Mouse (Mus musculus): ENCODE measurements around the gene Foxm1. TPM values are rescaled to one million over a fixed set of nuclear protein-coding genes. Genes with fewer than 3 reads are reported as not detected.

Foxm1 gene
- polyA plus RNA-seq, 1 experiment from 2014 or later, result 25.7 TPM

- peak overlapping the region; percentile 88 for H3K4me3 ChIP-seq (replicated peaks)
- H3K4me1 ChIP-seq (replicated peaks), result 0 out of 2 replicates have a peak, but pooled peaks cover 5% of the 10 kb centered on the region
- H3K9ac ChIP-seq, result peak overlapping the region; percentile 69
- H3K9me3 ChIP-seq, result no peaks in the 10 kb centered on the region
- no peaks in the 10 kb centered on the region for H3K27me3 ChIP-seq (replicated peaks)
- peaks cover 18% of the 10 kb centered on the region for H3K36me3 ChIP-seq
- H3K27ac ChIP-seq, result peak overlapping the region; percentile 46
- ATAC-seq, result peak; percentile 83
- WGBS, result under 1% methylated on average over 28 of the region's 28 CpGs
- peak overlapping the region; percentile 88 for H3K4me2 ChIP-seq (replicated peaks)
Observed at GRCm38 (mm10) chr6:128355201-128355681, 7.5 kb upstream of the Foxm1 start.

DNA sequence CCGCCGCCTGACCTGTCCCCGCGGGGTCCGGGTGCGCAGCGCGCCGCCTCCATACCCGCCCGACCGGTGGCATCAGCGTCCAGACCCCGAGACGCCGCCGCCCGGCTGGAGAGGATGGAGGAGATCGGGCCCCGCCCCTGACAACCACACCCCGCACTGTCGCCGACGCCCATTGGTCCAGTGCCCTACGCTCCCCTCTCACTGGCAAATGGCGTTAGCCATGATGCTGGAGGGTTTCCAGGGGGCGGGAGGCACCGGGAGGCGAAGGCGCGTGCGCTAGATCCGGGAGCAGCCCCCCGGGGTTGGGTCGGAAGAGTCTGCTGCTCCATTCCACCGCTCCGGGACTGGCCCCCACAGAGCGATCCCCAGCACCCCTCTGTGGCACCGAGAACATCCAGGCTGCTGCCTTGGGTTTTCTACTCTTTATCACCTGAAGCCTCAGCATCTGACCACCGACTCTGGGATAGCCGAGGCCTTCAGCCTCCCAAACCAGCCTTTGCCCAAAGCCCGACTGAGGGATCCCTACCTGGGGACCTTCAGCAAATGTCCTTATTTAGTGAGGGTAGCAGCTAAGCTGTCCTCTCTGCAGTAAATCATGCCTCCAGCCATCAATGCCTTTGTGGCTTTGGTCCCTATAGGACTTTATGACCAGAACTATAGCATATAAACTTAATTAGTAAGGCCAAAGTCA, 6.9 kb upstream of the Foxm1 start, which contains the start of gene Tulp3:
Gene Tulp3 (minus strand): TSS at position 126 of the 691 bp plus-strand sequence.
- Histone ChIP-seq H3K9ac (peak within 1 kb of the TSS; percentile 69), H3K4me3 (replicated peaks) (peak within 1 kb of the TSS; percentile 88), H3K4me1 (replicated peaks) (0 out of 2 replicates have a peak, but pooled peaks cover 5% of the 10 kb centered on the region), H3K27ac (peak within 1 kb of the TSS; percentile 46), H3K36me3 (peaks cover 17% of the 10 kb centered on the region), H3K9me3 (no peaks in the 10 kb centered on the region), H3K27me3 (replicated peaks) (no peaks in the 10 kb centered on the region), H3K4me2 (replicated peaks) (peak within 1 kb of the TSS; percentile 88)
- 1% methylated on average over 42 of the region's 42 CpGs for WGBS
- peak; percentile 99 for ATAC-seq

DNA sequence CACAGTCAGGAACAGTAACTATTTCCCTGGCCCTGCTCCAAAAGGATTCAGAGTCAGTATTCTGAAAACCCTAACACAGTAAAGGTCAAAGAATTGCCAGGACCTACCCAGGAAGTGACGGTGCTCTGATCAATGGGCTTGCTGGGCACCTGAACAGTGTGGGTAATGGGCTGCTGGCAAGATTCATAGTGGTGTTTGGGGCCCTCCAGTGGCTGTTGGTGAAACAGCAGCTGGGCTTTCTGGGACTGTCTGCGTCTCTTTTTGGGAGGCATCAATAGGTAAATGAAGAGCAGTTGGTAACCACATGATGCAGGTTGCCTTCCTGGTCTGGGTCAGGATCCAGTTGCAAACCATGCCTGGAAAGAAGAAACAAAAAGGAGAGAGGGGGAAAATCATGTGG, 3.8 kb upstream of the Foxm1 start:
- no peak overlapping the region for H3K27ac ChIP-seq
- peaks cover 13% of the 10 kb centered on the region for H3K4me1 ChIP-seq (replicated peaks)
- H3K36me3 ChIP-seq, result peaks cover 15% of the 10 kb centered on the region
- ATAC-seq, result no peak
- H3K4me2 ChIP-seq (replicated peaks), result no peak overlapping the region
- H3K9ac ChIP-seq, result no peak overlapping the region
- no peak overlapping the region for H3K4me3 ChIP-seq (replicated peaks)
- no peaks in the 10 kb centered on the region for H3K9me3 ChIP-seq
- no peaks in the 10 kb centered on the region for H3K27me3 ChIP-seq (replicated peaks)
- WGBS, result 31% methylated on average over 2 of the region's 2 CpGs

DNA sequence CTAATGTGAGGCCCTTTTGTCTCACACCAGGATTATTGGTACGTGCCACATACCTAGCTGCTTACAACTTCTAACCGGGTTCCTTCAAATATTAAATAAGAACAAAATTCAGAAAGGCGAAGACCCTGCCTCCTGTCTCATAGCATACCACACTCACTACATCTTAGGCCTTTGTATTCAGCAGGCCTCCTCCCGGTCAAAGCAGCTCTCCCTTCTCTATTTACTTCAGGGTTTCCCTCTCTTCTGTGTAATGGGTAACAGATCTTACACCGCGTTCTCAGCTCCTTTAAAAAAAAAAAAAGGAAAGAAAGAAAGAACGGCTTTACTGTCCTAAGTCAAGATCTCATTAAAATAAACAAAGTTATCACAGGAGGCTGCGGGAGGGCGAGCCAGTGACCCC, 866 bp upstream of the Foxm1 start:
- 13% methylated on average over 9 of the region's 9 CpGs for WGBS
- no peaks in the 10 kb centered on the region for H3K27me3 ChIP-seq (replicated peaks)
- peaks cover 22% of the 10 kb centered on the region for H3K36me3 ChIP-seq
- H3K4me3 ChIP-seq (replicated peaks), result peak overlapping the region; percentile 98
- peak overlapping the region; percentile 96 for H3K27ac ChIP-seq
- H3K4me1 ChIP-seq (replicated peaks), result peaks cover 14% of the 10 kb centered on the region
- no peak for ATAC-seq
- peak overlapping the region; percentile 78 for H3K4me2 ChIP-seq (replicated peaks)
- no peaks in the 10 kb centered on the region for H3K9me3 ChIP-seq
- H3K9ac ChIP-seq, result peak overlapping the region; percentile 89

DNA sequence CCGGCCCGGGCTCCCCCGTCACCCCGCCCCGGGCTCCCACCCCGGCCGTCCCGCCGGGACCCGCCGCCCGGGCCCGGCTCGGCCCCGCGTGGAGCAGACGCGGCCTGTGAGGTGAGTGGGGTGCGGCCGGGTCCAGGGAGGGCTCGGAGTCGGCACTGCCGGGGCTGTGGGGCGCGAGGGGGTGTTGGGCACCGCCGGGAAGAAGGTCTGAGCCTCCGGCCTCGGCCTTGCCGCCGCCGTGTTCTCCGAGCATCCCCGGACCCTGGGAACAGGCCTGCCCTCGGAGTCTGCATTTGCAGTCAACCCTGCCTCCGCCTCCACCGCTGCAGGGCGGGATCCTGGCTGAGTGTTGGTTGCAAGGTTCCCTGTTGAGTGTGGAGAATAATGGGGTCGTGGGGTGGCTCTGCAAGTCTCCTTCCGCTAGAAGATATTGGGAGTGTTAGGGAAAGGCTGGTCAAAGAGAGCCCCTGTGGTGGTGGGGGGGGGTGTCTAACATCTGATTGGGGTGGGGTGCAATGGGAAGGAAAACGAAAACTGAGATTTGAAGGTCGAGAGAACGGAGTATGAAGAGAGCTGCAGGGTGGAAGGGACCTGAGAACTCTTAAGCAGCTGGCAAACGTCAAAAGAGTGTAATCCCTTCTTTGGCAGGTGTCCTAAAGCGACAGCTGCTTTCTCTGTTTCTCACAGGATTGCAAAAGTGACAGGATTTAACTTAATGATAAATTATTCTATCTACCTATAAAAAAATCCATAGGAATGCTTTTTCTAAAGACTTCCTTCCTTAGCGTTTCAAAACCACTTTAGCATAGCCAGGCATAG, 449 bp downstream of the Foxm1 start:
- WGBS, result under 1% methylated on average over 45 of the region's 46 CpGs
- H3K4me1 ChIP-seq (replicated peaks), result peaks cover 14% of the 10 kb centered on the region
- H3K4me3 ChIP-seq (replicated peaks), result peak overlapping the region; percentile 98
- H3K36me3 ChIP-seq, result peaks cover 22% of the 10 kb centered on the region
- peak overlapping the region; percentile 96 for H3K27ac ChIP-seq
- no peaks in the 10 kb centered on the region for H3K9me3 ChIP-seq
- H3K27me3 ChIP-seq (replicated peaks), result no peaks in the 10 kb centered on the region
- H3K9ac ChIP-seq, result peak overlapping the region; percentile 89
- peak overlapping the region; percentile 78 for H3K4me2 ChIP-seq (replicated peaks)
- peak; percentile 60; the same call in 1 of the 2 replicates for ATAC-seq

- Histone ChIP-seq H3K36me3 (peaks cover 22% of the 10 kb centered on the region), H3K9ac (no peak overlapping the region), H3K9me3 (no peaks in the 10 kb centered on the region), H3K4me3 (replicated peaks) (no peak overlapping the region), H3K27me3 (replicated peaks) (no peaks in the 10 kb centered on the region), H3K4me2 (replicated peaks) (no peak overlapping the region), H3K4me1 (replicated peaks) (peaks cover 14% of the 10 kb centered on the region), H3K27ac (no peak overlapping the region)
- WGBS, result 74% methylated on average over 6 of the region's 6 CpGs
- no peak for ATAC-seq
Observed at GRCm38 (mm10) chr6:128364721-128365120, 2.0 kb downstream of the Foxm1 start.

- H3K4me3 ChIP-seq (replicated peaks), result no peak overlapping the region
- 88% methylated on average over 5 of the region's 5 CpGs for WGBS
- no peaks in the 10 kb centered on the region for H3K9me3 ChIP-seq
- no peak overlapping the region for H3K4me2 ChIP-seq (replicated peaks)
- no peaks in the 10 kb centered on the region for H3K27me3 ChIP-seq (replicated peaks)
- no peak overlapping the region for H3K27ac ChIP-seq
- ATAC-seq, result no peak
- peaks cover 10% of the 10 kb centered on the region for H3K4me1 ChIP-seq (replicated peaks)
- H3K36me3 ChIP-seq, result peaks cover 38% of the 10 kb centered on the region
- no peak overlapping the region for H3K9ac ChIP-seq
Observed at GRCm38 (mm10) chr6:128366466-128366865, 3.7 kb downstream of the Foxm1 start.

DNA sequence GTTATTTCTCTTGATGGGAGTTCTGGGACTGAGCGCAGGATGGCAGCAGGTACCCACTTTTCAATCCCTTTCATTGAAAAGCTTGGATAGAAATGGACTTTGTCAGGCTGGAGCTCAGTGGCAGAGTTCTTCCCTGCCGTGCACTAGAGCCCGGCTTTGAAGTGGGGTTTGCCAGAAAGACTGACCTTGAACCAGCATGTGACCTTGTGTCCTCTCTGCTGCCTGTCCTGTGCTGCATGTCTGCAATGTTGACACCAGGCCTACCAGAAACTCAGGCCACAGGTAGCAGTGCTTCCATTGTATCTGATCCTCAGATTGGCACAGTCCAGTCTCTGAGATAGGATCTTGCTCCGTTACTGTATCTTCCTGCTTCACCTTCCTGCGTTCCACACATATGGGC, 7.3 kb downstream of the Foxm1 start:
- 88% methylated on average over 5 of the region's 5 CpGs for WGBS
- no peak for ATAC-seq
- Histone ChIP-seq H3K27me3 (replicated peaks) (no peaks in the 10 kb centered on the region), H3K36me3 (peaks cover 72% of the 10 kb centered on the region), H3K4me3 (replicated peaks) (no peak overlapping the region), H3K9me3 (no peaks in the 10 kb centered on the region), H3K4me1 (replicated peaks) (no peaks in the 10 kb centered on the region), H3K9ac (no peak overlapping the region), H3K27ac (no peak overlapping the region), H3K4me2 (replicated peaks) (no peak overlapping the region)

DNA sequence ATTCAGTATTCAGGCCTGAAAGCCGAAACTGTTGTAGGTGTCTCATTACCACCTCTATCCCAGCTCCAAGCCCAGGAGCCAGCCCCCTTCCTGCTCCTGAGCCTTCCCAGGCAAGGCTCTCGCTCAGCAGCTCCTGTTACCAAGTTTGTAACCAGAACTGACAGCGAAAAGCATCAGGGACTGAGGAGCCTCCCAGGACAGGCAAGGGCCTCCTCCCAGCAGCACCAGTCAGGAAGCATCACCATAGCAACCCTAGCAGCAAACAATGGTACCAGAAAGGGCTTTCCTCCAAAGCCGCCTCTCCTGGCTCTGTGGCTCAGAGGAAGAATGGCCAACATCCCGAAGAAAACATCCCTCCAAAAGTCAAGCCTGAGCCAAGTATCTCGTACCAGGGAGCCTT, 12.4 kb downstream of the Foxm1 start, which contains the start of the genes Tex52 and Gm44596:
Gene Tex52 (plus strand): TSS at position 265 of the 400 bp plus-strand sequence.
Gene Gm44596 (plus strand): TSS at position 312 of the 400 bp plus-strand sequence.
- H3K27ac ChIP-seq, result no peak within 1 kb of the TSS
- no peaks in the 10 kb centered on the region for H3K9me3 ChIP-seq
- H3K4me1 ChIP-seq (replicated peaks), result no peaks in the 10 kb centered on the region
- 54% methylated on average over 6 of the region's 6 CpGs for WGBS
- H3K9ac ChIP-seq, result no peak within 1 kb of the TSS
- ATAC-seq, result no peak
- no peaks in the 10 kb centered on the region for H3K27me3 ChIP-seq (replicated peaks)
- H3K36me3 ChIP-seq, result peaks cover 50% of the 10 kb centered on the region
- no peak within 1 kb of the TSS for H3K4me3 ChIP-seq (replicated peaks)
- no peak within 1 kb of the TSS for H3K4me2 ChIP-seq (replicated peaks)

DNA sequence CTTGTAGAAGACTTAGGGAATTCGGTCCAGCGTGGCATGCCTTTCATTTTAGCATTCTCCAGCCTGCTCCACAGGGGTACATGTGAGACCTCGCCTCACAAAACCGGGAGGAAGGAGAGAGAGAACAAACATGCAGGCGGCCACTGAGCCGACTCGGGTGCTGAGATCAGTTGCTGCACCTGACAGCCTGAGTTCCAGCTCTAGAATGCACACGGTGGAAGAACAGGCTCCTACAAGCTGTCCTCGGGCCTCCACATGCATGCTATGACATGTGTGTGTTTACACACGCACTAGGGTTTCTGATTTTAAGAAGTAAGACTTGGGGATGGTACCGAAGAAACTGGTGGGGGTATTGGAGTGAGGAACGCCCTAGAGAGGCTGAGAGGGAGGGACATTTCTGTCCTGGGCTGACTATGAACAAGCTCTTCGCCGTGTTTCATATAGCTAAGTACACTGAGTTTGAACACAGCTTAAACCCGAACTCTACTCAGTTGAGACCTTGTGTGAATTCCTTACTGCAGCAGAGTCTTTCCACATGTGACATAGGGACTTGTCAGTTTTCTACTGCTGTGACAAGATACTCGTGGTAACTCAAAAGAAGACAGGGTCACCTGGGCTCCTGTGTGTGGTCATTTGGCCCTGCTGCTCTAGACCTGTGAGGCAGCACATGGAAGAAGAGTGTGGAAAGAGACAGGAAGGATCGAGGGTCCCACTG, 13.8 kb downstream of the Foxm1 start:
- H3K27ac ChIP-seq, result no peak overlapping the region
- no peak overlapping the region for H3K4me3 ChIP-seq (replicated peaks)
- no peak overlapping the region for H3K9ac ChIP-seq
- ATAC-seq, result no peak
- H3K9me3 ChIP-seq, result no peaks in the 10 kb centered on the region
- H3K36me3 ChIP-seq, result peaks cover 37% of the 10 kb centered on the region
- no peaks in the 10 kb centered on the region for H3K27me3 ChIP-seq (replicated peaks)
- no peak overlapping the region for H3K4me2 ChIP-seq (replicated peaks)
- no peaks in the 10 kb centered on the region for H3K4me1 ChIP-seq (replicated peaks)
- WGBS, result 90% methylated on average over 17 of the region's 17 CpGs

DNA sequence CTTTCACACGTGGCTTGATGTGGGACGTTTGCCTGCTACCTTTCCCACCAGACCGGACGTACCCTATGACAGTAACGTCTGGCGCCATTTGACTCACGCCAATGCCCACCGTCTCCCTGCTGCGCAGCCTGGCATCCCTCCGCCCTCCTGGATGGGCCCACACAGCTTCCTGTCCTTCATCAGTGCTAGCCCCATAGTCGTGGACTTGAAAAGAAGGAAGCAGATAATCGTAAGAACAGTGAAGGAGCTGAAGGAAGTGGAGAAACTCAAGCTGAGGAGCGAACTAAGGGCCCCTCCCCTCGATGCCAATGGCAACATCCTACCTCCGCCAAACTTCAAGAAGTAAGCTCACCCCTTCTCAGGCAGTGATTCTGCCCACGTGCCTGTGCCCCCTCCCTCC, 16.9 kb downstream of the Foxm1 start:
- no peak overlapping the region for H3K27ac ChIP-seq
- H3K4me3 ChIP-seq (replicated peaks), result no peak overlapping the region
- H3K9ac ChIP-seq, result no peak overlapping the region
- H3K36me3 ChIP-seq, result peaks cover 7% of the 10 kb centered on the region; the same call in 1 of the 2 replicates
- no peaks in the 10 kb centered on the region for H3K4me1 ChIP-seq (replicated peaks)
- no peaks in the 10 kb centered on the region for H3K9me3 ChIP-seq
- no peak for ATAC-seq
- H3K27me3 ChIP-seq (replicated peaks), result no peaks in the 10 kb centered on the region
- WGBS, result 83% methylated on average over 16 of the region's 16 CpGs
- H3K4me2 ChIP-seq (replicated peaks), result no peak overlapping the region
